Mouse (Mus musculus) gastrocnemius, adult 8-10 months (tissue): ENCODE measurements around the gene Exoc6b. TPM values are rescaled to one million over a fixed set of nuclear protein-coding genes. Genes with fewer than 3 reads are reported as not detected.

Experiments
- DNase-seq, 2 experiments: peaks; one replicate each; pipeline ENCODE4 v3.0.0; 2022; ENCODE audit warnings: low spot score in 2 of 2
- total RNA-seq, 4 experiments: library from RNA; stranded (reverse); gene quantifications; 2 replicates each; pipeline ENCODE4 v1.2.4; 2022

Exoc6b gene
- total RNA-seq, 4 experiments from 2014 or later = 10.9 to 13.9 (median 13.4) TPM

DNA sequence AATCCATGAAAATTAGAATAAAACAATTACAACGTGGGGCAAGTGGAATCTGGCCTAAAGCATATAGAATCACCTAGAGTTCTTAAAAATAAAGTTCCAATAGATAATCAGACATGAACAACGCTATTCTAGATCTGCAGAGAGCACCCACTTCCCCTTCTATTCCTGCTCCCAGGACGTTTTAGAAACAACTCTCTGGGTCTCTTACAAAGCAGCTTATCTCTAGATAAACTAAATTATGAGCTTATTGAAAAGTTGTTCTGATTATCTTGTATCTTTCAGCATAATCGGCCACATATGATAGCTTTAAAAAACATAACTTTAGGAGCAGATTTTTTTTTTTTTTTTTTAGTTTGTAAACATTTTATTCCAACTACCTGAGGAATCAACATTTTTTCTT lies 185.6 kb downstream of the Exoc6b start:
- DNase-seq = no peak

DNA sequence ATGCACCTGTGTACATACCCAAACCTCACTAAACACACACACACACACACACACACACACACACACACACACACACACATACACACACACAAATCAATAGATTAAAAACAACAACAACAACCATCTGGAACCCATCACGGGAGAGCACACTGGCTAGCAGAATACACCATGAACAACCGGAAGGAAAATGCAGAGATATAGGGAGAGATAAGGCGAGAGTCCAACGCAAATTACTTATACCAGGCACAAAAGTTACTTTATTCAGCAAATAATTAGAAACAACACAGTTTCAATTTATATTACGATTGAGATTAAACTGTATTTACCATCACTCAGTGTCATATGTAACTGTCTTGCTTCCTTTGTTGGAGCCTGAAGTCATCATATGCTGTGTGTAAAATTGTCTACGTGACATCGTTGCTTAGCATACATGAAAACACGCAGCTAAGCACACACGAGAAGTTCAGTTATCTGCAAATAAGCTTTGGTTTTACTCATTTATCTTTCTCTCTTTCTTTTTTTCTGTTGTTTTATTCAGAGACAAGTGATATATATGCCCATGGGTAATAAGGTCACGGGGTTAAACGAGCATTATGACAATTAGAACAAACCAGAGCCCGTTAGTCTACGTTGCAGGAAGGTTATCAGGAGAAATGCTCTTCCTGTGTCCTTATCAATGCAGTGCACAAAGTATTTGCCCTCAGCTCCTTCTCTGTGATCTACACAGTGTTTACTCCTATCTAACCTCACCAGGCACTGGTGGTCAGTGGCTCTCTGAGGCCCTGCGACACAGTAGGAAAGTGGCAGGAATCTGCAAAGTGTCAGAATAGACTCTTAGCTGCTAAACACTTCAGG lies 186.4 kb downstream of the Exoc6b start:
- no peak for DNase-seq

- no peak for DNase-seq
Observed at GRCm38 (mm10) chr6:84875869-84876268, 193.4 kb downstream of the Exoc6b start.

DNA sequence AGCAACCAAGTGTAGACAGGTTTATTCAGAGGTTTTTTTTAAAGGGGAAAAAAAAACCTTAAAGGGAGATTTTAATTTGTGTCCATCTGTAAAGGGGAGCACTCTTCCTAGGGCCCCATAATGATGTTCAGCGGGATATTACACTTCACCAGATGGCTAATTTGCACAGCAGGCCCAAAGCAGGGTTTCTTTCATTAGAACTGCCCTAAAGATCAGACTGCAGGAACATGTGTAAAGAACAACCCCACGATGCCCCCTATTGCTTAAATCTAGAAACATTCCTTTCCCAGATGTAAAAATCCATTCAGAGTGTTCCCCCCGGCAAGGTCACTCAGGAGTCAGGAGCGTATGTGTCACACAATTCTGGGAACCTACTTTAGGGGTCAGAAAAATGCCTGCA lies 202.2 kb downstream of the Exoc6b start:
- no peak for DNase-seq

DNA sequence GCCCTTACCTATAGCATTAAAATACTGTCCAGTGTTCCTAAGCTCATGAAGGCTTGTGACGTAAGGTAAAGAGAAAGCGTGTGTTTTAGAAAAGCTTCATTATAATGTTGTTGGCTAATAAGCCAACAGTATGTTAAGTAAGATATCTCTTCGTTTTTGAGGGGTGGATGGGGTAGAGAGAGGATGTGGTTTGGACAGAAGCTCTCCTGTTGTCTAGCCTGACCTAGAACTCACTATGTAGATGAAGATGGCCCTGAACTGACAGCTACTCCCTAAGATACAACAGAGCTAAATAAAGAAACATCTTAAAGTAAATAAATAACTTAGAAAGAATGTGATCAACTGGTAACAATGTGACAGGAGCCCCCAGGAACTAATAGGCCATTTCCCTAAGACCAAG lies 204.7 kb downstream of the Exoc6b start:
- DNase-seq = no peak

DNA sequence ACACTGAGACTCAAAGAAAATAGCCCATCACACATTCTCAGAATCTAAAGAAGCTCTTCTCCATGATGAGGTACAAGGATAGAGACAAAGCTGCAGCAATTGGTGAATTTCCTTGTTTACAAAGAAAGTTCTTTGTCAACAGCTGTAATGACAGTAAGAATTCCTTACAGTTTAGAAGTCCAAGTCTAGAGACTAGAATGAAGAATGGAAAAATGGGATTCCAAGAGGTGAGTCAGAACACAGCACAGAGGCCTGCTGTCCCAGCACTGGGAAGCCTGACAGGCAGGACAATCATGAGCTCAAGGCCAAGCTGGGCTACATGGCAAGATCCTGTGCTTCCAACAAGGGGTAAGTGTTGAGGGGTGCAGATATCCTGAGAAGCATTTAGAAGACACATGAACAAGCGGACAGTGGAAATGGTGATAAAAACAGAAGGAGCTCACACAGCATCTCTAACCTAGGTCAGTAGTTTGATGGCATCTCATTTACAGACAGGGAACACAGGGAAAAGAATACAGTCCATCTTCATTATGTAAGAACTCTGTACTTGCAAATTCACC lies 205.4 kb downstream of the Exoc6b start:
- no peak for DNase-seq

- no peak for DNase-seq
Observed at GRCm38 (mm10) chr6:84845665-84846064, 223.6 kb downstream of the Exoc6b start.

GRCm38 (mm10) chr6:84841138-84841537 lies 228.2 kb downstream of the Exoc6b start:
- no peak for DNase-seq

- DNase-seq = no peak
Observed at GRCm38 (mm10) chr6:84807546-84807945, 261.8 kb downstream of the Exoc6b start.

DNA sequence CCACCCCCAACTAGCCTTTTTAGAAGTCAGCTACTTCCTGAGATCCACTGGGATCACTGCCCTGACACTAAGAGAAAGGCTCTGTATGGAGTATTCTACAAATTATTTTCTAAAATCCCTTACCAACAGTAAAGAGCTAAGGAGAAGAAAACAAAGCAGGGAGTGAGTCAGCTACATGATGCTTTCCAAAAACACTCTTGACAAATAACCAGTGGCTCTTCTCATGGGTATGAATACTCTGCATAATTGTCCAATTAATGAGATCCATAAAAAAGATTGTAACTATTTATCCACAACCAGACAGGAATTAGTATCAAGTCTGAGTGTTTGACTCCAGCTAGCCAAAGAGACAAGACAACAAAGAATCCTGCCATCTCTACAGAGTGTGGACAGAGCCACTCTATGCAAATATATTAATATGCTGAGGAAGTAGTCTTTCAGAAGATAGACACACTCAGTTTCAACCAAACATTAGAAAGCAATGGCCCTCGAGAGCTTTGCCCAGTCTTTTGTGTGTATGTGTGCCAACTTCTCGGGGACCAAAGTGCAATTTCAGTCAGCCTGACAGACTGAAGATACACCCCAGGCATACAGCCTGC lies 263.1 kb downstream of the Exoc6b start:
- no peak for DNase-seq

DNA sequence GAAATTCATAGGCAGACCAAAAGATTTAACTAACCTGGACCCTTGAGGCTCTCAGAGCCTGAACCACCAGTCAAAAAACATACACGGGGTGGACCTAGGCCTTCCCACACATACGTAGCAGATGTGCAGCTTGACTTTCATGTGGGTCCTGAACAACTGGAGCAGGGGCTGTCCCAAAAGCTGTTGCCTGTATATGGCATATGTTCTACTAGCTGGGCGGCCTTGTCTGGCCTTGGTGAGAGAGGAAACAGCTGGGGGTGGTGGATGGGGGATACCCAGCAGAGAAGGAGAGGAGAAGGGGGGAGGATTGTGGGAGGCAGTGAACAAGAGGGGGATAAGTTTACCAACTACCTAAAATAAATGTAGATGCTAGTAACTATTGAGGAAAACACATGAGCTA lies 270.6 kb downstream of the Exoc6b start:
- no peak for DNase-seq

- no peak for DNase-seq
Observed at GRCm38 (mm10) chr6:84783994-84784393, 285.3 kb downstream of the Exoc6b start.

- no peak for DNase-seq
Observed at GRCm38 (mm10) chr6:84779987-84780386, 289.3 kb downstream of the Exoc6b start.

DNA sequence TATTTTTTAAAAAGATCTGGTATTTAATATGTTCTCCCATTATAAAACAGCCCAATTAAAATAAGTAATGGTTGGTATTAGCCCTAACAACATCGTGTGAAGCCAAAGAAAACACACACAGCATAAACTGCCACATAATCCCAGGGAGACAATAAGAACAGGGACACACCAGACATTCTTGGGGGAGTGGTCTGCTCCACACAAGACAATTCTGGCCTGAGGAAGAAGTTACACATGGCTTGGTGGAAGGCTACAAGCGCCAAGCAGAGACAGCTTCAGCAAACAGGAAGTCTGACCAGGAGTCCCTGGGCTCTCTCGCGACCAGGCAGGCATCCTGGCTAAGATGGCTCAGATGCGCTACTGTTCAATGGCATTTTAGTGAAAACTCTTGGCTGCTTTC lies 290.3 kb downstream of the Exoc6b start:
- DNase-seq = no peak

DNA sequence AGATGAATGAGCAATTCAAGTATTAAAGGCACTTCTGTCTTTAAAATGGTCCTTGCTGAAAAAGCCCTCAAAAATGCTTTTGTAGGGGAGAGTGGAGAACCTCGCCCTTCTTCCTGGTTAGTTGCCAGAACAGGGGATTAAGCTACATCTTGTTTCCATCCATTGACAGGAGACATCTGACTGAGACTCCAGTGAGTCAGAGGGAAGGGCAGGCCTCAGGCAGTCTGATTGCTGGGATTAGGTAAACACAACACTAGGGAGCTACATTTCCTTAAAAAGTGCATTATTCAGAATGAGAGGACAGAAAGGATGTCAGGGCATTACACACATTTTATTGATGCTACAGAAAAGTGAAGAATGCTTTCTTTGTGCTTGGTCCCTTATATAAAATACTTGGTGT lies 293.4 kb downstream of the Exoc6b start:
- no peak for DNase-seq

DNA sequence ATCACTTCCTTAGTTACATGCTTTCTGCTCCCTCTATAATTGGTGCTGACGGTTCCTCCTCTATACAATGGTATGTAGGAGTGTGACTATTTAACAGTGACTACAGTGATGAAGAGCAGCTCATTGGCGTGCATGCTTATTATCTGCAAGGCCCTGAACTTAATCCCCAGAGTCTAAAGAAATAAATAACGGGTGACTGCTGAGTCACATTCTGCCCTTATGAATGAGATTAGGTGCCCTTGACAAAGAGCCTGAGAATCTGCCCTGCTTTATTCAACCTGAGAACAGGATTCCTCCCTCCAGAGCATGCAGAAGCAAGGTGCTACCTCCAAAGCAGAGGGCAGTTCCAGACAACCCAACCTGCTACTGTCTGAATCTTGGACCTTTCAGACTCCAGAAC lies 314.0 kb downstream of the Exoc6b start:
- no peak for DNase-seq

DNA sequence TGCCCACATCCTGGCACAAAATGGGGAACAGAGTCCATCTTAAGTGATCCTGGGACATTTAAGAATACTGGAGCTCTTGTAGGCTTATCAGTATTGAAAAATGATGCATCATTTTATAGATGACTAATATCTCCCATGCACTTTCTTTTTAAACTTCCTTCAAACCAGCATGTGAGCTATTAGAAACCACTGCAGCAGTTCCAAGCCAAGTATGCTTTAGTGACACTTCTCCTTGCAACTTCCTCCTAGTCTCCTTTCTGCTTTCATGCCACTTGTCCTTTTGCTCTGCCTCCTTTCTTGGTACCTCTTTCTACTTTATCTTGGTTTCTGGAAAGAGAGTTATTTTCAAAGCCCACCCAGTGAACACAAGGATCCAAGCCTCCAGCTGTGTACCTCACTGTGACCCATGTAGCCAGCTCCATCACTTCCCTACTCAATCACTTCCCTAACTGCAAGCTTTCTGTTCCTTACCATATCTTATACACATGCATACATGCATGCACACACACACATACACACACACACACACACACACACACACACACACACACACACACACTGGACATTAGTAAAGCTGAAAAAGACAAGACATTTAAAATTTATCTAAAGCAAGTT lies 316.4 kb downstream of the Exoc6b start:
- no peak for DNase-seq

GRCm38 (mm10) chr6:84751409-84751808 lies 317.9 kb downstream of the Exoc6b start:
- no peak for DNase-seq

DNA sequence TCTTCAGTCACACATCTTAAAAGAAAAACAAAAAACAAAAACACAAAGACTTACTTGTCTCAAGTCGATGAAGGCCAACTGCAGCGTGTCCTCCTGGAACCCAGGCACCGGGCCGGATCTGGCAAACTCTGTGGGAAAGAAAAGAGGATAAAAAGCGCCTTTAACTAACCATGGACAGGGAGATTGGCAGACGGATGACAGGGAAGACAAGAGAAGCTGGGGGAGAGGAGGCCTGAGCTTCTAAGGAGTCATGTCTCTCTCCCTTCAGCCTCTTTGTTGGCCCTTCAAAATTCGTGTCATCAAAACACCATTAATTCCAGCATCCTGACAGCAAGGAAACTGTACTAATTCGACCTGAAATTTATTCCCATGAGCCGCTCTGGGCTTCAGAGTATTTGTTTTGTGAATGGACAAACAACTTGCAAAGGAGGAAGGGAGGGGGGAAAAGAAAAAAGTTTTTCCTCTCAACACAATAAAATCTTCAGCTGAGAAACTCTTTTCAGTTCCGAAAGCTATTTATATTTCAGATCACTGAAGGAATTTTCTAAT lies 322.4 kb downstream of the Exoc6b start:
- no peak for DNase-seq

DNA sequence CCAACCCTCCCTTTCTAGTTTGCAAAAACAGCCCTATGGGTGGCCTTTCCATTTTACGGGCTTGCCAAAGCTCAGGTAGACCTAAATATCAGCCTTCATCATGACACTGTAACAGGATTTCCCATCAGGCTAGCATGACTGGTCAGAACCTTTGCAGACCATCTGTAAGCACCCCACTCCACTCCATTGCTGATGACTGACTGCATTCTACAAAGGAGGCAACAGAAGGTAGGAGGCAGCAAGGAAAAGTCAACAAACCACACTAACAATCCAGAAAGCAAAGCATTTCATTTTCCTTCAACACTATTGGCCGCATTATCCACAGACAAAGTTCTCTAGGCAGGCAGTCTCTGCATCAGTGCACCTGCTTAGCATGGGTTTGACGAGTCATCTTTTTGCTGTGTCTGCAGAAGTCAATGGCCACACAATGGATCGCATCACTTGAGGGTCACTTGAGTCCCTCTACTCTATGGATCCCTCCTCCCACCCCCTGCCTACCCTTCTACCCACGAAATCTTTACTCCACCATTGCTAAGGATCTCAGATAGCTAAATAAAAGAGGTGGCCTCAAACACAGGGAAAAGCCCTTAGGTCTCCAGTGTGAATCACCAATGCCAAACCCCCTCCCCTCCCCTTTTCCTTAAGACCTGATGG lies 323.0 kb downstream of the Exoc6b start:
- no peak for DNase-seq

GRCm38 (mm10) chr6:84745570-84745969 lies 323.7 kb downstream of the Exoc6b start:
- no peak for DNase-seq

DNA sequence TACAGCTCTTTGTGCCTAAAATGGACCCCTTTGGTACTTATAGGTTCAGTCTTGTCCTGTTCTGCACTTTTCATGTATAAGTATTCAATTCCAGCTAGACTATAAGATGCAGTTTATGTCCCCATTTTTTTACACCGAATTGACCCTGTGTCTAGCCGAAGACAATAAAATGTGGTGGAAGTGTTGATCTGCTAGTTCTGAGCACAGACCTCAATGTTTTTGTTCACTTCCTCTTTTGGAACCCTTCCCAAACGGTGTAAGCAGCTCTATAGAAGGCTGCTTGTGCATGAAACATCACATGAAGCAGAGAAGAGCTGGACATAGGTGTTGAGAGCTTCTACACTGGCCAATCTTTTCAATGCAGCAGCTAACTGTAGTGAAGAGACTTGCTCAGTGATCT lies 327.1 kb downstream of the Exoc6b start:
- DNase-seq = no peak
